ENCODE assay signal across 9 mouse cellular contexts in genomic region chr7:128937976-128938730, GRCm38 (mm10).
DNase-seq lines count a peak whose midpoint lies in the region; ATAC-seq and TF ChIP-seq lines count a peak whose summit lies in the region.
"Had no signal": no experiment of that assay in that cellular context is flagged by ENCODE, and none has a peak within 500 bp of the region (broad histone marks: within the 10 kb centered on the region; RNA-seq: fewer than 3 reads in every experiment).

No protein-coding gene starts in this region.

- no peak overlapping the region for H3K27ac ChIP-seq in hindbrain, postnatal 0 days

- 39% methylated on average over 6 of the region's 6 CpGs for WGBS in hindbrain, postnatal 0 days

- peak; percentile 5 to 39 for DNase-seq in adrenal gland, adult (ENCODE audit: inconsistent age in 2 of 2, low spot score in 1 of 2)
- no peak for DNase-seq in adrenal gland, postnatal 4 days (ENCODE audit: low spot score in 2 of 2)
- DNase-seq in kidney, postnatal 10 days, result peak; percentile 58
- DNase-seq in kidney, adult 8-10 months, result no peak
- DNase-seq in Muller cell, postnatal 12 days (ENCODE audit: inconsistent ontology term), result peak; percentile 7
- DNase-seq in hindbrain, postnatal 0 days (ENCODE audit: low spot score), result peak; percentile 74
- DNase-seq in thymus, postnatal 14 days, result no peak
- DNase-seq in right cerebral cortex, postnatal 14 days, result no peak
- DNase-seq: heart, adult 11 months had no signal

- no peaks in the 10 kb centered on the region for H3K36me3 ChIP-seq in hindbrain, postnatal 0 days (ENCODE audit: insufficient read depth, low read length)

- H3K4me3 ChIP-seq in hindbrain, postnatal 0 days (ENCODE audit: low read length), result no peak overlapping the region

- H3K4me1 ChIP-seq in hindbrain, postnatal 0 days (ENCODE audit: insufficient read depth, low read length), result no peaks in the 10 kb centered on the region

- H3K9me3 ChIP-seq in hindbrain, postnatal 0 days (ENCODE audit: low read length), result no peaks in the 10 kb centered on the region

- no peaks in the 10 kb centered on the region for H3K27me3 ChIP-seq in hindbrain, postnatal 0 days (ENCODE audit: insufficient read depth, low read length)

- no peak for ATAC-seq in hindbrain, postnatal 0 days

- H3K4me2 ChIP-seq in hindbrain, postnatal 0 days (ENCODE audit: low read depth, low read length), result no peak overlapping the region

- TF ChIP-seq CTCF in hindbrain, postnatal 0 days (IDR thresholded peaks at IDR 0.05; ENCODE audit: low read depth), result no peak

- H3K9ac ChIP-seq in hindbrain, postnatal 0 days (replicated peaks; ENCODE audit: low read length), result no peak overlapping the region

Comparison
In these comparisons a context has a peak if more than half of its experiments do, and no peak if none do; other contexts are left out.
1. DNase-seq: peak in adrenal gland, adult (2 of 2), kidney, postnatal 10 days (single experiment), Muller cell, postnatal 12 days (single experiment) and hindbrain, postnatal 0 days (single experiment); none in adrenal gland, postnatal 4 days (0 of 2), kidney, adult 8-10 months (0 of 2), thymus, postnatal 14 days (single experiment) and right cerebral cortex, postnatal 14 days (single experiment).